Mouse (Mus musculus) right cerebral cortex, postnatal 25 days (tissue): ENCODE results near the gene Gm20708.
A peak's percentile ranks its signal among the peaks of the same experiment; 100 is the strongest.
"Not testable (repeated sequence)": the region's sequence is repeated elsewhere in the genome, so short reads cannot be mapped to it uniquely, and the experiment has no call there.

Experiments used
- DNase-seq: peaks from one replicate; pipeline ENCODE4 v3.0.0; 2022

Gm20708 gene

DNA sequence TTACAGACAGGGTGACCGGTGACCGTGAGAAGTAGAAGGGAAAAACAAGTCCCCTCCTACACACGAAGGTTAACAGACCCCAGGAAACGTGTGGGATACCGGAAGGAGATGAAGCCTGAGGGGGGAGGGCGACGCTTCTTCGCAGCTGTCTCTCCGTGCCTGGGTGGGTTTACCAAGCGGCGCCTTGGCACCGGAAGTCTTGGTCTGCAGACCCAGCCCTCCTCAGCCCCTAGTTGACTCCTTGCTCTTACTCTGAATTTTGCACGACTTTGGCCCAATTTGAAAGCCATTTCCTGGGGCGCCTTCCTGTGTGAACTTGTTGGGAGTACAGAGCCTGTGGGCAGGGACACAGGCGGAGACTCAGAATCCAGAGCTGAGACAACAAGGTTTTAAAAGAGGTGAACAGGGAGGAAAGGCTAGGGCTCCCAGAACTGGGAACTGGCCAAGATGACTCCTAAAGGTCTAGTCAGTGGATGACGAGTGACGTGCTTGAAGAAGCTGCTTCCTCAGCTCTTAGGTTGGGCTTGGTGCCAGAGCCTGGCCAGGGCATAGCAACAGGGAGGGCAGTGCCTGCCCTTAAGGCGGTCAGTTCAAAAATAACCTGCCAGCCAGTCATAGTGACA lies 28.2 kb upstream of the Gm20708 start:
- no peak for DNase-seq

DNA sequence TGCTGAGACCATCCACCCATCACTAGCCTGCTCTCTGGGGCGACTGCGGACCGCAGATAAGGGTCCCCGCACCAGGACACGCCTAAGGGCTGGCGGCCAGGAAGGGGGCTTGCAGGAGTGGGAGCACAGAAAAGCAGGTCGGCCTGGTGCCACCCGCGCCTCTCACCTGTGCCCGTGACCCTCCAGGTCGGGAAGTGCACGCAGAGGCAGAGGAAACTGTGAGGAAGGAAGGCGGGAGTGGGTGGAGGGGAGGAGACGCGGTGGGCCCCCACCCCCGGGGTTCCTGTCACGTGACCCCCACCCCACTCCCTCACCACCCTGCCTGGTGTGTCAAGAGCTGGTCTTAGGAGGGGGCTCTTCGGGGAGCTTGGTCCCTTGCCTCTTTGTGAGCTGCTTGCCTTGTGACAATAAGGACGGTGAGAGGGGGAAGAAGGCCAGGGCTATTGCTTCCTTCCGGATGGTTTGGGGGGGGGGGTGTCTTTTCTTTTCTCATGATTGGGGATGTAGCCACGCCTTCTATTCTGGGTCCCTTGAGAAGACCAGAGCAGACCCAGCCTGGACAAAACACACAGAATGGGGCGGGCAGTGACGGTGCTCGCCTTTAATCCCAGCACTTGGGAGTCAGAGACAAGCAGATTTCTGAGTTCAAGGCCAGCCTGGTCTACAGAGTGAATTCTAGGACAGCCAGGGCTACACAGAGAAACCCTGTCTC lies 27.3 kb upstream of the Gm20708 start, which contains the start of the genes Tmc8 and Tmc6:
Tmc8 (plus strand) TSS at position 84 of the 712 bp plus-strand sequence.
Tmc6 (minus strand) TSS at position 206 of the 712 bp plus-strand sequence.
- DNase-seq = no peak

DNA sequence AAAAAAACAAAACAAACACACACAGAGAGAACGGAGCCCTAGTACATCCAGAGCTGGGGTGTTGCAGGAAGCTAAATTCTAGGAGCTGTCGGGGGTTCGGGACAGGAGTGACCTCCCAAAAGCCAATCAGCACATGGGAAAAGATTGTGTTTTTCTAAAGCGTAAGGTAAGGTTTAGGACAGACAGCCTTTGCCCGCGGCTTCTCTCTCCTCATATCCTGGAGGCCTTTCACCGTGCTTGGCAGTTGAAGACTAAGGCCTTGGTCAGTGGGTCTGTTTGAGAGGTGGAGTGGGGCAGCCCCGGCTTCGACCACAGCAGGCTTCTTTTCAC lies 26.8 kb upstream of the Gm20708 start:
- no peak for DNase-seq

DNA sequence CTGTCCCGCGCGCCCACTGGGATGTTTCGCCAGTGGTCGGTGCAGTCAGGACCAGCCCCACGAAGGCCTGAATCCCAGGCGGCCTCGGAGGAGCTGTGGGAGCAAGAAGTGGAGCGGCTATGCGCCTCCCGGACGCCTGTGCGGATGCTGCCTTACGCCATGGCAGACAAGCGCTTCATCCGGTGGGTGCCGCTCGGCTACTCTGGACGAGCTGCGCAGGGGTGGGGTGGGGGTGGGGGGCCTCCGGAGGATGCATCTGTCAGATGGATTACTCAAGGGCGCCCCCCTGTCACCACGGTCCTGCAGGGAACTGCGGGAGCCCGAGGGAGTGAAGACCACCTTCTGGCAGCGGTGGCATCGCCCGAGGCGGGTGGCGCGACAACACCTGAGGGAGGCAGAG lies 26.4 kb upstream of the Gm20708 start:
- no peak for DNase-seq

DNA sequence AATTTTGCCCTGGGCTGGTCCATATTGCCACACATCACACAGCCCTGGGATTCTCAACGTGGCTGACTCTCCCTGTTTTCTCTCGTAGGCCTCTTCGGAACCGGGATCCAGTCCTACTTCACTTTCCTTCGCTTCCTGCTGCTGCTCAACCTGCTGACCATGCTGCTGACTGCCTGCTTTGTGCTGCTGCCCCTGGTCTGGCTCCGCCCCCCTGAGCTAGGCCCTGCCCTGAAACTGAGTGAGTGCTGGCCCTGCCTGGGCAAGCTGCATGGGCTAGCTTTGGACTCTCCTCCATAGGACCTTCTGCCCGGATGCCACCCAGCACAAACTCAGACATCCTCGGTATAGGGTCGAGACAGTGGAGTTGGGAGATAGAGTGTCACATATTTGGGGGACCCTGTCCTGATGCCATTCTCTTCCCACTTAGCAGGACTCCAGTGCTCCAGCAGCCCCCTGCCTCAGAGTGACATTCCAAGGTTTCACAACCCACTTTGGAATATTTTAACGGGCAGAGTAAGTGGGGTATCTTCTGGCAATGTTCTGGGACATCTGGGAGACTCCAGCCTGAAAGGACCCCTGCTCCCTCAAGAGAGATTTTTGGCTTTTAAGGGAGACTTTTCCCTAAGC lies 25.7 kb upstream of the Gm20708 start:
- DNase-seq = no peak

DNA sequence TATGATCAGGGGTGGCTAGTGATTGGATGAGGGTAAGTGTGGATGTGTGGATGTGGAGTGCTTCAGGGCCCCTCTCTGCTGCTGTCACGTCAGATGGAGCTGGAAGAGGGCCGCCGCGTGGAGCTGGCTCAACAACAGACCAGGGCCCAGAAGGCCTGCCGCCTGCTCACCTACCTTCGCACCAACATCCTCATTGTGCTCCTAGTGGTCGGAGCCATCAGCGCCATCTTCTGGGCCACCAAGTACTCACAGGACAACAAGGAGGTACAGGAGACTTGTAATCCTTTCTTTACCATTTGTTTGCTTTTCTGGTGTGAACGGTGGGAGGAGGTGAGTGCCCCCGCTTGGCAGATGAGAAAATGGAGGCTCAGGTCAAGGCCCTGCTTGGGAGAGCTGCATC lies 23.2 kb upstream of the Gm20708 start:
- DNase-seq = no peak

DNA sequence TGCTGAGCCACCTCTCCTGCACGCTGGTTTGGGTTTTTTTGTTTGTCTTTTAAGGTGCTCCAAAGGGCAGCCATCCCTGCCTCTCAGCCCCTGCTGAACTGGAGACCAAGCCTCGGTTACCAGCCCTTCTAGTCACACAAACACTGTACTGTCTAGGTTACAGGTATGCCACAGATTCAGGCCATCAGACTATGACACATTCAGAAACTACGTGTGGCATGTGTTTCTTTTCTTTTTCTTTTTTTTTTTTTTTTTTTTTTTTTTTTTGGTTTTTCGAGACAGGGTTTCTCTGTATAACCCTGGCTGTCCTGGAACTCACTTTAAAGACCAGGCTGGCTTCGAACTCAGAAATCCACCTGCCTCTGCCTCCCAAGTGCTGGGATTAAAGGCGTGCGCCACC lies 21.0 kb upstream of the Gm20708 start:
- DNase-seq = not testable (repeated sequence)

DNA sequence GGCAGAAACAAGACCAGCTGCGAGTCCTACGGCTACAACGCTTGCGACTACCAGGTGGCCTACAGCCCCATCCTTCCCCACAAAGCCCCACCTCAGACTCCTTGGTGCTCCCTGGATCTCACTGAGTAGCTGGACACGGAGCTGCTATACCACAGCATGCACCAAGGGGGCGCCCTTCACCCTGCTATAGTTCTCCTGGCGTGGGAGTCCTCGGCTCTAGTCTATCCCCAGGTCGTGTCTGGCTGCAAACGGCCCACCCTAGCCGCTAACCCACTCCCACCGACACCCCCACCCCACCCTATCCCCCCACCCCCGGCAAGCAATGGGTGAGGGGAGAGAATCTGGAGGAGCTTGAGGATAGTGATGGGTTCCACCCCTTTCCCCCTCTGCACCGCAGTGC lies 19.2 kb upstream of the Gm20708 start:
- no peak for DNase-seq

DNA sequence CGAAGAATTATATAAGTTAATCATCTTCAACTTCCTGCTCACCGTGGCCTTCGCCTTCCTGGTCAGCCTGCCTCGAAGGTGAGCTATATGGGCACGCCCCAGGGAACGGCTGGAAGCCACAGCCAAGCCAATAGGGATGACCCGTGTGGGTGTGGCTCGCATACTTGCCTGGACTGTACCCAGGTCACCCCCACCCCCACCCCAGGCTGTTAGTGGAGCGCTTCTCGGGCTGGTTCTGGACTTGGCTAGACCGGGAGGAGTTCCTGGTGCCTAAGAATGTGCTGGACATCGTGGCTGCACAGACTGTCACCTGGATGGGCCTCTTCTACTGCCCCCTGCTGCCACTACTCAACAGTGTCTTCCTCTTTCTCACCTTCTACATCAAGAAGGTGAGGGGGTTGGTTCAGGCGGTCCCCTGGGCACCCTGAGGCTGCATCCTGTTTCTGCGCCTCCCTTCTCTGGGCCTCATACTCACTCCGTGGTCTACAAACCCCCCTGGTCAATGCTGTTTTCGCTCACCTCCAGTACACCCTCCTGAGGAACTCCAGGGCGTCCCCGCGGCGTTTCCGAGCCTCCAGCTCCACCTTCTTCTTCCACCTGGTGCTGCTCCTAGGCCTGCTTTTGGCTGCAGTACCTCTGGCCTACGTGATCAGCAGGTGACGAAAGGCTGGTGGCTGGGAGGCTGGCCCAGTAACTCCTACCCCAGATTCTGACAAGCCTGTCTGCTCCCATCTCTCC lies 18.6 kb upstream of the Gm20708 start:
- no peak for DNase-seq

DNA sequence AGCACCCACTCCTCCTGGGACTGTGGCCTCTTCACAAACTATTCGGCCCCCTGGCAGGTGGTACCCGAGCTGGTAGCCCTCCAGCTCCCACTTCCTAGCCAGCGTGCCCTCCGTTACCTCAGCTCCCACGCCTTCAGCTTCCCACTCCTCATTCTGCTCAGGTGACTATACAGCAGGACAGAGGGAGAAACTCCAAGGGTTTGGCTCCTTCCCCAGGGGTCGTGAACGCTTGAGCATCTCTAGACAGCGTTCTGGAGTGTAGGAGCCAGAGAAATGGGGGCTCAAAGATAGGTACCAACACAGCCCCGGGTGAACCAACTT lies 18.1 kb upstream of the Gm20708 start:
- no peak for DNase-seq

DNA sequence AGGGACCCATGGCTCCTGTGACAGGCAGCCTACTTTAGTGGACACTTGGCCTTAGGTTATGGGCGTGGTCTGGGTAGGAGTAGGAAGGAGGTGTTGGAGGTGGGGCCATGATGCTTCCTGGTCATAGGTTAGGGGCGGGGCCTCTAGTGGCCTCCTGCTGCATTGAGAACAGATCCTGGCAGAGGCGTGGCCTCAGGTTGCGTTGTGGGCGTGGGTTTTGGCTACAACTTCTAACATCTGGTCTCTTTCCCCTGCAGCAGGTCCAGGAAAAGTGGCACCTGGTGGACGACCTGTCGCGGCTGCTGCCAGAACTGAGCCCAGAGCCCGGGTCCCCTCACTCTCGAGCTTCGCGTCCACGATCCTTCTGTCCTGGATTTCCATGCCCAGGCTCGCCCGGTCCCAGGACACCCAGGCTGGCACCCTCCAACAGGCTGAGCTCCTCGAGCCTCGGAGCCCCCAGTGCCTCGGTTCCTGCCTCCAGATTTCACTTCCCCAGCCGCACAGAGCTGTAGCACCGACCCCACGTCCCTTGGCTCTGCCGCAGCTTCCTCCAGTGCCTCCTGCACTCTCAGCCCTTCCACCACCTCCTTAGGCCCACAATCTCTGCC lies 17.1 kb upstream of the Gm20708 start:
- DNase-seq = no peak

DNA sequence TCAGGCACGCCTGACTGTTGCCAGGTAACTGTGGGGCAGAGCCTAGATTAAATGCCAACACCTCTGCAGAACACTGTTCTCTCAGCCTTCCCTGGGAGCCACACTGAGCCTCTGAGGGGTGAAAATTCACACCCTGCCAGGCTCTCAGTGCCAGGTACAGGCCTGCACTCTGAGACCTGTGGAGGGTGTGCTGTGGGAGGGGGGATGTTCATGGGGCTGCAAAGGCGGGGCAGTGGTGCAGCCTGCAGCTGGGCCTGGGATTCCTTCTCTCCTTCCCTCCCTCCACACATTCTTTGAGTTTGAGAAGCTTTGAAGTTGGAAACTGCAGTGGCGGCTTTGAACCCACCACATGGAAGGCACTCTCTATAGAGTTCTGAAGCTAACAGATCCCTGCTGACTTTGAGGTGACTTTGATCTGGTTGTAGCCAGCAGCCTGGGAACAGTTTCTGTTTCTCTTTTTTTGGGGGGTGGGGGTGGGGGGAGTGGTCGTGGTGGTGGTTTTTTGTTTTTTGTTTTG lies 15.4 kb upstream of the Gm20708 start:
- no peak for DNase-seq

DNA sequence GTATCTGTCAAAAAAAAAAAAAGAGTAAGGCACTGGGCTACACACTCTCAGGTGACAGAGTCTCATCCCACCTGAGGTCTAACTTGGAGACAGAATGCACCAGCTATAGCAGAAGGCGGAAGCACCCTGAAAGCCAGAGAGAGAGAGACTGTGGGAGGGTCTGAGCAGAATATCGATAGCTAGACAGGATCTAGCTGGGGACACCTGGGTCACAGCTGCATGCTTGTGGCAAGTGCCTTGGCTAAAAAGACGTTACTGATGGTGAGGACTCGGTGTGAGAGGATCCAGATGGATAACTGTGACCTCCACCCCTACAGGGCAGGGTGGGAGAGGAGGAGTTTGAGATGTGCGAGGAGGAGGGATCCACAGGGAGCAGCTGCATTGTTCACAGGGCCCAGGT lies 12.5 kb upstream of the Gm20708 start:
- DNase-seq = no peak

DNA sequence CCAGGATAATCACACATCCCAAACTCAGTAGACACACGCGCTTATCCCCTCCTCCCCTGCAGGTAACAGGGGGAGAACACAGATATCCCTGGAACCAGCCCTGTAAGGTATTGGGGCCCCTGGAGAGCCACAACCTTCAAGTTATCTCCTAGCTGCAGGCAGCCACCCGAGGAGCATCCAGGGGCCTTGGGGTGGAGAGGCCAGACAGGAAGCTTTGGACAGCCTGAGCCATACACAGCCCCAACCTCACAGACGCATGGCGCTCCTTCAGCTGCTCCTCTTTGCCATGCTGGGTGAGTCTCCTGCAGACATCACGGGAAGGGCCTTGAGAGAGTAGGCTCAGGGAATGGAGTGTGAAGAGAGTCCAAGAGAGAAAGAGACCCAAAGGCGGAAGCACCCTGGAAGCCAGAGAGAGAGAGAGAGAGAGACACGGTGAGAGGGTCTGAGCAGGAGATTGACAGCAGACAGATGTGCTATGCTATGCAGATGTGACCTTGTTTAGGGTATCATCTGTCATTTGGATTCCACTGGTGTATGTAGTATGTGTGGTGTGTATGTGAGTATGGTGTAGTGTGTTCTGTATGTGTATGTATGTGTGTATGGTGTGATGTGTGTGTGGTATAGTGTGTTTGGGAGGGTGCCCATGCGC lies 11.8 kb upstream of the Gm20708 start, which contains the start of gene 6030468B19Rik:
6030468B19Rik (plus strand) TSS at position 150 of the 649 bp plus-strand sequence.
- no peak for DNase-seq

DNA sequence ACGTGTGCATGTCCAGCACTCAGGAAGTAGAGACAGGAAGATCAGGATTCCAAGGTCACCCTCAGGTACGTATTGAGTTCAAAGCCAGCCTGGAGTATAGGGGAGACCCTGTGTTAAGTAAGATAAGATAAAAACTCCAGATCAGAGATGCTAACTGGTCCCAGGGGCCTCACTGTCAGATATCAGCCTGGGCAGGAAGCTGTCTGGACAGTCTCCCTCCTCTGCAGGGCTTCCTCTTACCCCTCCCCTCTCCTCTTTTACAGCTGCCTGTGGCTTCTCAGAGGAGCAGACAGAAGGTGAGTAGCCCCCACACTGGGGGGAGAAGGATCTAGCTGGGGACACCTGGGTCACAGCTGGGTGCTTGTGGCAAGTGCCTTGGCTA lies 11.3 kb upstream of the Gm20708 start:
- no peak for DNase-seq

DNA sequence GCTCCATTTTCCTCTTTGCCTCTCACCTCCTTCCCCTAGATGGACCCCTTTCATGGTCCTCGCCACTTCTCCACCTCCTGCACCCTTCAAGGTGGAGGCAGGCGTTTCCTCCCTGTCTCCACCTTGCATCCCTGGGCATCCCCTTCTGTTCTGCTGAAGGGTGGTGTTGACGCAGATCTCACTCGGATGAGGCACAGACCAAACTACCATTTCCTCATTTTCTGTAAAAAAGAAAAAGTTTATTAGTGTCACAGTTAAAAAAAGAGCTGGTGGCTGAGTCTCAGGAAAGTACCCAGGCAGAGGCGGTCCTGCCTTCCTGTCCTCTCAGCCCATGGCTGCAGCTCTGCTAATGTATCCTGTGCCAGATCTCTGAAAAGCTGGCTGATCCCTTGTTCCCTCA lies 10.3 kb upstream of the Gm20708 start:
- no peak for DNase-seq

DNA sequence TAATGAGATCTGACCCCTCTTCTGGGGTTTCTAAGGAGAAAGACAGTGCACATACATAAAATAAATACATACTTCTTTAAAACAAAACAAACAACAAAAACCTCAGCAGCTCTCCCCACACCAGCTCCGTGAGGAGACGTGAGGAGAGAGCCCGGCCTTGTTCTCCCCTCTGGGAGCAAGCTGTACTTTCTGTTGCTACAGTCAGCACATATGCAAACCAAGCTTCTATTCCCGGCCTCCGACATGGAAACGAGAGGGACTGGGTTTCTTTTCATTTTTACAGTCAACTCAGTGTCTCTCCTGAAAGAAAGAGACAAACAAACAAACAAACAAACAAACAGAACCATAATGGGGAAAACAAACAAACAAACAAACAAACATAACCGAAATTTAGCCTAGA lies 9.4 kb upstream of the Gm20708 start:
- no peak for DNase-seq

DNA sequence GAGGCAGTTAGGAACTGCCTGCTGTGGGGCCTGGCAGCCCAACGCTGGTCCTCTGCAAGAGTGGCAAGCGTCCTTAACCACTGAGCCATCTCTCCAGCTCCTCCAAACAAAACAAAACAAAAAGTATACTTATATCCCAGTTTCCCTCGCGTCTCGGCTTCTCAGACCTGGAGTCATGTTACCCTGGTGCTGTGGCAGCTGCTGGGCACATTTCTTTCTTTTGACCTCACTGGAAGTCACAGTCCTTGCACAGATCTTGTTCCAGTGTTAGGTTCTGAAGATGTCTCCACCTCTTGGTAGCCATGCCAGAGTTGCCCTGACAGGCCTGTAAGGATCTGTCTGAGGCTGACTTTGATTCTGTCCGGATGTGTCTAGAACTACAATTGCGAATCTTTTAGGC lies 7.8 kb upstream of the Gm20708 start:
- no peak for DNase-seq

DNA sequence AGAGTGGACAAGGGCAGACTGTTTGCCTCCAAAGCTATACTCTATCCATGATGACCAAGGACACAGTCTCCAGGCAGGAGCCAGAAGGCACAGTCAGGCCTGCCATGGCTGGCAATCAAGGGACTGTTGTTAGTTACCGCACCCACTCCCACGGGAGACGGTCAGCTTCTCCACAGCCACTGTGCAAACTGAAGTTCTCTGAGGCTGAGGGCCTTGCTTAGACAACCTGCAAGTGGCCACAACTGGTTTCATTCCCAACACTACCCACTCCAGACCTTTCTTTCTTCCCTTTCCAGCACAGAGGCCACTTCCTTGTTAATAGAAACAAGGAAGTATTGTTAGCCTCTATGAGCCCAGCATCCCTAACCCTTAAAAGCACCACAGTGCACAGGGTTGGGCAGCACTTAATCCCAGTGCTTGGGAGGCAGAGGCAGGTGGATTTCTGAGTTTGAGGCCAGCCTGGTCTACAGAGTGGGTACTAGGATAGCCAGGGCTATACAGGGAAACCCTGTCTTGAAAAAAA lies 6.2 kb upstream of the Gm20708 start:
- DNase-seq = no peak

DNA sequence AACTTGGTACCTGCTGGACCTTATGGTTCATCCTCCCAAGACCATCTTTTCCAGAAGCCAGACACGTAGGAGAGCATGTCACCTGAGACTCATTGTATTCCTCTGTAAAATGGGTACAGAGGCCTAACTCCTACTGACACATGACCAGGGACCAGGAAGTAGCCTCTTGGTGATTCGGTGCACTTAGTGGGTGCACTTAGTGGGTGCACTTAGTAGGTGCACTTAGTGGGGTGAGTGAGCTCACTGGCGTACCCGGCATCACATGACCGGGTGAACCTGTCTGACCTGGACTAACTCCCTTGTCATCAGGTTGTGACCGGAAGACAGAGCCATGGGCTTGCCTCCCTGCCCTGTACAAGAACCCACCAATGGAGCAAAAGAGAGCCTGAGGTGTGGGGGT lies 2.7 kb upstream of the Gm20708 start:
- no peak for DNase-seq

DNA sequence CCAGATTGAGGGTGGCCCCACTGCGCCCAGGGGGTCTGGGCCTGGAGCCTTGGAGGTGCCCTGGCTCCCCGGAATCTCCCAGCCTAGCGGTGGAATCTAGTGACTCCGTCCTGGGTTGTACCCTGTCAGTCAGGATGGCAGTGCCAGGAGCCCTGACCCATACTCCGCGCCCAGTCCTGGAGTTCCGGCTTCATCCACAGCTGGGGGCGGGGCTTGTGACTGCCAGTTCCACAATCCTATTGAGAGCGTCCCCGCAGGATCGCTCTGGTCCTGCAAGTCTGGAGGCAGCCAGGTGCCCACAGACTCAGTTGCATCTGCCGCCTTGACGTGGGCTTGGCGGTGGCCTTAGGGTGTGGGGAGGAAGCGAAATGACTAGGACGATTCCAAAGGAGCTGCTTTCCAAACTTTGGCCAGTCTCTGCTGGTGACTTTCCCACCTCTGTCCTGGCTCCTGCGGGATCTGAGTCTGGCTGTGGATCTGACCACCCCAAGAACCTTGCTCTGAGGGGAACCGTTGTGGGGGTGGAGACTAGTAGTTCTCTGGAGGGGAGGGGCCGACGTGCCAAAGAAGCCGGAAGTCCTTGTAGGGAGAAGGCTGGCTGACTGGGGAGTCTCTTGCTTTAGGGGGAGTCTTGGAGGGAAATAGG lies 1.1 kb downstream of the Gm20708 start:
- DNase-seq = peak; percentile 67

DNA sequence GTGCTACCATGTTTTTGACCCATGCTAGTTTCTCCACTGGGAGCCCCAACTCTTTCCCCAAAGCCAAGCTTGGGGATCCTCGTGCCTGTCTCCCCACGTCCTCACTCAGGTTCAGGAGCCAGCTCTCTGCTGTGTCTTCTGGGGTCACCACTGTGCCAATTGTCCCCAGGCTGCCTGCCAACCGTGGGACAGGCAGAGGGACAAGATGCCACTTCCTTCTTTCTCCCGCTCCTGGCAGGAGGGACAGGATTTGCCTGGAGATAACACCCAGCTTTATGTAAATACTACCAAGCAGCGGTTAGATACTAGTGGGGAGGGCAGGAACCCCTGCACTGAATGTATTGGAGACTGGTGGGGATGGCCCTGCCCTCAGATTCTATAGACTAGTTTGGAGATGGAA lies 4.4 kb downstream of the Gm20708 start:
- no peak for DNase-seq
